Mouse (Mus musculus): ENCODE measurements around the gene Gls. TPM values are rescaled to one million over a fixed set of nuclear protein-coding genes. Genes with fewer than 3 reads are reported as not detected.

Gene Gls
- total and polyA plus RNA-seq, 2 experiments from 2014 or later = 13.7 to 83.4 TPM

- ATAC-seq (ENCODE audit: insufficient read depth, low read depth) (no peak), DNase-seq (ENCODE audit: low spot score) (no peak)
- Histone ChIP-seq H3K27me3 (ENCODE audit: control insufficient read depth, insufficient read depth, low read length) (no peaks in the 10 kb centered on the region), H3K9me3 (replicated peaks; ENCODE audit: control insufficient read depth, low read length) (no peaks in the 10 kb centered on the region), H3K9ac (replicated peaks; ENCODE audit: low read depth, low read length) (no peak overlapping the region), H3K4me1 (ENCODE audit: control insufficient read depth, insufficient read depth) (peaks cover 24% of the 10 kb centered on the region), H3K4me3 (ENCODE audit: low read depth, low read length) (no peak overlapping the region), H3K27ac (ENCODE audit: low read depth) (no peak overlapping the region), H3K36me3 (replicated peaks; ENCODE audit: control insufficient read depth, insufficient read depth, low read length) (no peaks in the 10 kb centered on the region), H3K4me2 (ENCODE audit: low read depth, low read length) (no peak overlapping the region)
- 78% methylated on average over 6 of the region's 6 CpGs for WGBS
- TF ChIP-seq CTCF (IDR thresholded peaks at IDR 0.05; ENCODE audit: low read depth) (no peak), EP300 (IDR thresholded peaks at IDR 0.05; ENCODE audit: low read depth) (no peak)
These were observed 4.9 kb downstream of the Gls start for GRCm38 (mm10) chr1:52228178-52228577.

- DNase-seq (ENCODE audit: low spot score) = no peak
- no peaks in the 10 kb centered on the region for H3K27me3 ChIP-seq (ENCODE audit: control insufficient read depth, insufficient read depth, low read length)
- H3K9ac ChIP-seq (replicated peaks; ENCODE audit: low read depth, low read length) = no peak overlapping the region
- no peak for TF ChIP-seq EP300 (IDR thresholded peaks at IDR 0.05; ENCODE audit: low read depth)
- no peak for TF ChIP-seq CTCF (IDR thresholded peaks at IDR 0.05; ENCODE audit: low read depth)
- ATAC-seq (ENCODE audit: insufficient read depth, low read depth) = no peak
- no peak overlapping the region for H3K4me3 ChIP-seq (ENCODE audit: low read depth, low read length)
- H3K4me2 ChIP-seq (ENCODE audit: low read depth, low read length) = no peak overlapping the region
- no peaks in the 10 kb centered on the region for H3K9me3 ChIP-seq (replicated peaks; ENCODE audit: control insufficient read depth, low read length)
- H3K27ac ChIP-seq (ENCODE audit: low read depth) = no peak overlapping the region
- H3K36me3 ChIP-seq (replicated peaks; ENCODE audit: control insufficient read depth, insufficient read depth, low read length) = no peaks in the 10 kb centered on the region
- H3K4me1 ChIP-seq (ENCODE audit: control insufficient read depth, insufficient read depth) = peaks cover 21% of the 10 kb centered on the region
These were observed 6.6 kb downstream of the Gls start for GRCm38 (mm10) chr1:52226416-52226815.

- ATAC-seq (ENCODE audit: insufficient read depth, low read depth) = no peak
- H3K27ac ChIP-seq (ENCODE audit: low read depth) = no peak overlapping the region
- no peaks in the 10 kb centered on the region for H3K9me3 ChIP-seq (replicated peaks; ENCODE audit: control insufficient read depth, low read length)
- no peak for DNase-seq (ENCODE audit: low spot score)
- no peak overlapping the region for H3K4me3 ChIP-seq (ENCODE audit: low read depth, low read length)
- no peaks in the 10 kb centered on the region for H3K4me1 ChIP-seq (ENCODE audit: control insufficient read depth, insufficient read depth)
- TF ChIP-seq EP300 (IDR thresholded peaks at IDR 0.05; ENCODE audit: low read depth) (no peak), CTCF (IDR thresholded peaks at IDR 0.05; ENCODE audit: low read depth) (peak; percentile 20; the same call in 1 of the 2 replicates)
- no peak overlapping the region for H3K9ac ChIP-seq (replicated peaks; ENCODE audit: low read depth, low read length)
- peaks cover 13% of the 10 kb centered on the region; the same call in 1 of the 2 replicates for H3K36me3 ChIP-seq (replicated peaks; ENCODE audit: control insufficient read depth, insufficient read depth, low read length)
- H3K4me2 ChIP-seq (ENCODE audit: low read depth, low read length) = no peak overlapping the region
- no peaks in the 10 kb centered on the region for H3K27me3 ChIP-seq (ENCODE audit: control insufficient read depth, insufficient read depth, low read length)
These were observed 16.3 kb downstream of the Gls start for GRCm38 (mm10) chr1:52216766-52217165.

- DNase-seq (ENCODE audit: low spot score) = no peak
- Histone ChIP-seq H3K4me1 (ENCODE audit: control insufficient read depth, insufficient read depth) (peaks cover 5% of the 10 kb centered on the region; the same call in 1 of the 2 replicates), H3K27ac (ENCODE audit: low read depth) (peak overlapping the region; percentile 22; the same call in 1 of the 2 replicates), H3K36me3 (replicated peaks; ENCODE audit: control insufficient read depth, insufficient read depth, low read length) (peaks cover 5% of the 10 kb centered on the region; the same call in 1 of the 2 replicates), H3K9ac (replicated peaks; ENCODE audit: low read depth, low read length) (no peak overlapping the region), H3K27me3 (ENCODE audit: control insufficient read depth, insufficient read depth, low read length) (no peaks in the 10 kb centered on the region), H3K4me3 (ENCODE audit: low read depth, low read length) (no peak overlapping the region), H3K4me2 (ENCODE audit: low read depth, low read length) (no peak overlapping the region), H3K9me3 (replicated peaks; ENCODE audit: control insufficient read depth, low read length) (no peaks in the 10 kb centered on the region)
- TF ChIP-seq CTCF (IDR thresholded peaks at IDR 0.05; ENCODE audit: low read depth) = no peak
- no peak for TF ChIP-seq EP300 (IDR thresholded peaks at IDR 0.05; ENCODE audit: low read depth)
- ATAC-seq (ENCODE audit: insufficient read depth, low read depth) = no peak
- 66% methylated on average over 2 of the region's 2 CpGs for WGBS
These were observed 50.0 kb downstream of the Gls start for GRCm38 (mm10) chr1:52182992-52183391.

- H3K9me3 ChIP-seq (replicated peaks; ENCODE audit: control insufficient read depth, low read length) = no peaks in the 10 kb centered on the region
- TF ChIP-seq CTCF (IDR thresholded peaks at IDR 0.05; ENCODE audit: low read depth) (no peak), EP300 (IDR thresholded peaks at IDR 0.05; ENCODE audit: low read depth) (no peak)
- peak; percentile 65 for DNase-seq (ENCODE audit: low spot score)
These were observed 51.0 kb downstream of the Gls start for GRCm38 (mm10) chr1:52181994-52182393.

GRCm38 (mm10) chr1:52179939-52180568, 53.0 kb downstream of the Gls start:
- Histone ChIP-seq H3K27me3 (ENCODE audit: control insufficient read depth, insufficient read depth, low read length) (no peaks in the 10 kb centered on the region), H3K9ac (replicated peaks; ENCODE audit: low read depth, low read length) (no peak overlapping the region), H3K4me2 (ENCODE audit: low read depth, low read length) (no peak overlapping the region), H3K9me3 (replicated peaks; ENCODE audit: control insufficient read depth, low read length) (no peaks in the 10 kb centered on the region), H3K36me3 (replicated peaks; ENCODE audit: control insufficient read depth, insufficient read depth, low read length) (no peaks in the 10 kb centered on the region), H3K27ac (ENCODE audit: low read depth) (no peak overlapping the region), H3K4me3 (ENCODE audit: low read depth, low read length) (no peak overlapping the region), H3K4me1 (ENCODE audit: control insufficient read depth, insufficient read depth) (peaks cover 17% of the 10 kb centered on the region)
- no peak for DNase-seq (ENCODE audit: low spot score)
- no peak for ATAC-seq (ENCODE audit: insufficient read depth, low read depth)
- 89% methylated on average over 9 of the region's 9 CpGs for WGBS
- TF ChIP-seq CTCF (IDR thresholded peaks at IDR 0.05; ENCODE audit: low read depth) (no peak), EP300 (IDR thresholded peaks at IDR 0.05; ENCODE audit: low read depth) (no peak)

More at GRCm38 (mm10) chr1:52181994-52182393, 51.0 kb downstream of the Gls start:
- Histone ChIP-seq H3K27me3 (ENCODE audit: control insufficient read depth, insufficient read depth, low read length) (no peaks in the 10 kb centered on the region), H3K4me1 (ENCODE audit: control insufficient read depth, insufficient read depth) (peaks cover 6% of the 10 kb centered on the region), H3K36me3 (replicated peaks; ENCODE audit: control insufficient read depth, insufficient read depth, low read length) (no peaks in the 10 kb centered on the region), H3K27ac (ENCODE audit: low read depth) (peak overlapping the region; percentile 22; the same call in 1 of the 2 replicates), H3K4me2 (ENCODE audit: low read depth, low read length) (no peak overlapping the region), H3K9ac (replicated peaks; ENCODE audit: low read depth, low read length) (no peak overlapping the region), H3K4me3 (ENCODE audit: low read depth, low read length) (no peak overlapping the region)
- ATAC-seq (ENCODE audit: insufficient read depth, low read depth) = peak; percentile 33; the same call in 1 of the 2 replicates

Measured in heart, postnatal 0 days (tissue).